Mouse (Mus musculus) thymus, adult 2 months (tissue): ENCODE data around the gene Uox.

Experiments used
- CTCF ChIP-seq: fragments of 200-500 bp; IDR thresholded peaks from 2 replicates; pipeline ENCODE4 v1.5.1; 2012; ENCODE audit warnings: mild to moderate bottlenecking, control low read depth, low read length, moderate library complexity, borderline replicate concordance; ENCODE audit not compliant: control insufficient read depth, poor library complexity, insufficient read depth; ENCODE audit errors: extremely low read depth
- POLR2A ChIP-seq: fragments of 200-500 bp; IDR thresholded peaks from 2 replicates; pipeline ENCODE4 v1.6.1; 2012; ENCODE audit warnings: mild to moderate bottlenecking, low read length, control low read depth, moderate library complexity; ENCODE audit not compliant: control insufficient read depth, poor library complexity, insufficient read depth; ENCODE audit errors: extremely low read depth

DNA sequence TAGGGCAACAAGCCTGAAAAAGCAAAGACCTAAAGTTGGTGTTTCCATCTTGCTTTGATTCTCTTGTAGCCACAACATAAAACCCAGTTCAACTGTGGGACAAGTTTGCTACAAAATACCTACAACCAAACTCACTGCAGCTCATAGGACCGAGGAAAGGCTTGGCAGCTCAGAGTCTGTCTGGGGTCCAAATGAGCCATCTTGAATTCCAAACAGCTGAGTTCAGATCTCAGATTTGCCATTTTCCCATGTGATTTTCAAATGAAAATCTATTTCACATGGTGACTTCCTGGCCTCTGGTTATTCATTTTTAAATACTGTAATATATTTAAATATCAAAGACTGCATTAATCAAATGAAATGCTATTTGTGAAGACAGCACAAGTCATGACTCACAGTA lies 104.9 kb downstream of the Uox start:
- TF ChIP-seq POLR2A (no peak), CTCF (no peak)
